ENCODE assay signal across 14 mouse cellular contexts in the genomic region with DNA sequence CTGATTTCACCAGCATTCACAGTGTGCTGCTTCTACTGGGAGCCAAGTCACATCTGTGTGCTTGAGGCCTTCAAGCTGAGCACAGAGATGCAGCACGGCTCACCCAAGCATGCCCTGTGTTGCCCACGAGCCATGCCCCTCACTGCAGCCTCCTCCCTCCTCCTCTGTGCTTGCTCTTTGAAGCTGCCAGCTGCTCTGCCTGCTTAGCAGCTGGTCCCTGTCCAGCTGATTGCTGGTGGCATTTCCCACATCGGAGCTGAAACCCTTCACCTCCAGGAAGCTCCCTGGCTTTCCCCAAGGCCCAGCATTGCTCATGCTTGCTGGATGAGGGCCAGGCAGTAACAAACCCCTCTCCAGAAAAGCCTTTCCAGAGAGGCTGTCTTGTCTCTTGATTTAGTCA. TPM values are rescaled to one million over a fixed set of nuclear protein-coding genes. Genes with fewer than 3 reads are reported as not detected.
A peak's percentile ranks its signal among the peaks of the same experiment; 100 is the strongest.
DNase-seq lines count a peak whose midpoint lies in the region; ATAC-seq and TF ChIP-seq lines count a peak whose summit lies in the region.
"Had no signal": no experiment of that assay in that cellular context is flagged by ENCODE, and none has a peak within 500 bp of the region (broad histone marks: within the 10 kb centered on the region; RNA-seq: fewer than 3 reads in every experiment).

No protein-coding gene starts in this region.

- peaks cover 8% of the 10 kb centered on the region for H3K4me1 ChIP-seq in lung, embryonic 14.5 days (ENCODE audit: insufficient read depth)
- peaks cover 5% of the 10 kb centered on the region for H3K4me1 ChIP-seq in neural tube, embryonic 14.5 days (ENCODE audit: control insufficient read depth, insufficient read depth, low read length)

- peak; percentile 10; the same call in 1 of the 2 replicates for ATAC-seq in lung, embryonic 14.5 days (ENCODE audit: insufficient read depth)
- ATAC-seq in neural tube, embryonic 14.5 days (ENCODE audit: low read depth) = peak; percentile 44; the same call in 1 of the 2 replicates
- ATAC-seq: lung, postnatal 0 days had no signal

- no peak overlapping the region for H3K27ac ChIP-seq in gastrocnemius, adult 2 months
- 0 out of 2 replicates have a peak overlapping the region, but pooled peaks have one; percentile 31 for H3K27ac ChIP-seq in lung, embryonic 14.5 days (ENCODE audit: low read depth)
- H3K27ac ChIP-seq in neural tube, embryonic 14.5 days (ENCODE audit: low read depth, low read length) = no peak overlapping the region
- H3K27ac ChIP-seq: embryonic facial prominence, embryonic 15.5 days; limb, embryonic 12.5 days had no signal

- no peak overlapping the region for H3K9ac ChIP-seq in lung, embryonic 14.5 days
- no peak overlapping the region for H3K9ac ChIP-seq in neural tube, embryonic 14.5 days (replicated peaks; ENCODE audit: low read depth, low read length)
- H3K9ac ChIP-seq: embryonic facial prominence, embryonic 15.5 days; heart, embryonic 12.5 days; limb, embryonic 12.5 days had no signal

- H3K4me2 ChIP-seq in lung, embryonic 14.5 days = no peak overlapping the region
- no peak overlapping the region for H3K4me2 ChIP-seq in neural tube, embryonic 14.5 days (ENCODE audit: low read depth, low read length)
- H3K4me2 ChIP-seq: embryonic facial prominence, embryonic 15.5 days; heart, embryonic 12.5 days; limb, embryonic 12.5 days had no signal

- 16% methylated on average over 3 of the region's 3 CpGs for WGBS in lung, embryonic 14.5 days
- WGBS in neural tube, embryonic 14.5 days = 22% methylated on average over 3 of the region's 3 CpGs

- DNase-seq in gastrocnemius, adult 2 months = peak; percentile 44
- DNase-seq in gastrocnemius, postnatal 36 days = no peak
- peak; percentile 55 for DNase-seq in lung, embryonic 14.5 days
- DNase-seq in lung, postnatal 14 days = no peak
- peak; percentile 52 for DNase-seq in adrenal gland, postnatal 25 days
- DNase-seq in layer of hippocampus, postnatal 36 days = no peak
- no peak for DNase-seq in cerebellum, adult 8-10 months
- DNase-seq: kidney, adult 11 months had no signal

- no peak overlapping the region for H3K4me3 ChIP-seq in gastrocnemius, adult 2 months
- no peak overlapping the region for H3K4me3 ChIP-seq in lung, embryonic 14.5 days (ENCODE audit: low read depth, low read length)
- no peak overlapping the region for H3K4me3 ChIP-seq in neural tube, embryonic 14.5 days (ENCODE audit: low read depth, low read length)
- H3K4me3 ChIP-seq: embryonic facial prominence, embryonic 15.5 days; heart, embryonic 12.5 days; limb, embryonic 12.5 days had no signal

- intact Hi-C loops in gastrocnemius, adult 2 months (cut with DNase I) = no loop called here
- intact Hi-C loops in gastrocnemius, postnatal 36 days (cut with DNase I) = no loop called here

- no peaks in the 10 kb centered on the region for H3K36me3 ChIP-seq in lung, embryonic 14.5 days (ENCODE audit: insufficient read depth)
- H3K36me3 ChIP-seq in neural tube, embryonic 14.5 days (ENCODE audit: control insufficient read depth, insufficient read depth, low read length) = no peaks in the 10 kb centered on the region
- H3K36me3 ChIP-seq: embryonic facial prominence, embryonic 15.5 days; heart, embryonic 12.5 days; limb, embryonic 12.5 days had no signal

- TF ChIP-seq CTCF in gastrocnemius, adult 2 months (IDR thresholded peaks at IDR 0.05) = no peak
- no peak for TF ChIP-seq CTCF in lung, embryonic 14.5 days (IDR thresholded peaks at IDR 0.05; ENCODE audit: low read depth)

- H3K27me3 ChIP-seq in lung, embryonic 14.5 days (ENCODE audit: insufficient read depth, low read length) = no peaks in the 10 kb centered on the region
- H3K27me3 ChIP-seq in neural tube, embryonic 14.5 days (ENCODE audit: control insufficient read depth, insufficient read depth, low read length) = no peaks in the 10 kb centered on the region
- H3K27me3 ChIP-seq: embryonic facial prominence, embryonic 15.5 days; limb, embryonic 12.5 days had no signal

- no peaks in the 10 kb centered on the region for H3K9me3 ChIP-seq in lung, embryonic 14.5 days (ENCODE audit: low read depth, low read length)
- H3K9me3 ChIP-seq in neural tube, embryonic 14.5 days (ENCODE audit: control insufficient read depth, low read length) = no peaks in the 10 kb centered on the region
- H3K9me3 ChIP-seq: embryonic facial prominence, embryonic 15.5 days; heart, embryonic 12.5 days; limb, embryonic 12.5 days had no signal

RNA-seq across cellular contexts. Expression of a gene that starts 22.4 kb away (rescaled TPM):
- total RNA-seq in gastrocnemius, adult 2 months (2021) = 10 to 100 TPM; 31.7 to 35.9 TPM
- total RNA-seq in gastrocnemius, postnatal 36 days (2021) = 10 to 100 TPM; 25.7 to 33.6 TPM
- polyA plus RNA-seq in lung, embryonic 14.5 days (2014; fragmentation: Nextera tagmentation; extraction: Ambion mirVana) = 0.36 and 0.65 TPM in 2 replicates
- 10.8 and 12.7 TPM in 2 replicates for total RNA-seq in adrenal gland, postnatal 25 days (2021)
- 29.7 and 33.1 TPM in 2 replicates for polyA plus RNA-seq in neural tube, embryonic 14.5 days (2014; fragmentation: Nextera tagmentation; extraction: Ambion mirVana)
- total RNA-seq in layer of hippocampus, postnatal 36 days (2021) = 100 to 1,000 TPM; 388 to 405 TPM
- total RNA-seq: neutrophil, adult 5-6 weeks had no signal

RNA-seq across cellular contexts. Expression of a gene that starts 37.6 kb away (rescaled TPM):
- total RNA-seq in gastrocnemius, adult 2 months (2021) = under 1 TPM; 0.56 to 0.75 TPM
- under 1 TPM; 0.48 to 0.54 TPM for total RNA-seq in gastrocnemius, postnatal 36 days (2021)
- polyA plus RNA-seq in lung, embryonic 14.5 days (2014; fragmentation: Nextera tagmentation; extraction: Ambion mirVana) = 0.86 and 0.88 TPM in 2 replicates
- total RNA-seq in adrenal gland, postnatal 25 days (2021) = 1.1 and 1.3 TPM in 2 replicates
- 0.72 and 1.1 TPM in 2 replicates for polyA plus RNA-seq in neural tube, embryonic 14.5 days (2014; fragmentation: Nextera tagmentation; extraction: Ambion mirVana)
- 1 to 10 TPM; 1.5 to 1.6 TPM for total RNA-seq in layer of hippocampus, postnatal 36 days (2021)

RNA-seq across cellular contexts. Expression of a gene that starts 58.4 kb away (rescaled TPM):
- not detected for total RNA-seq in gastrocnemius, adult 2 months (2021)
- total RNA-seq in gastrocnemius, postnatal 36 days (2021) = not detected
- not detected in 2 replicates for polyA plus RNA-seq in lung, embryonic 14.5 days (2014; fragmentation: Nextera tagmentation; extraction: Ambion mirVana)
- total RNA-seq in adrenal gland, postnatal 25 days (2021) = 0.18 TPM in 1 of 2 replicates, not detected in the other
- polyA plus RNA-seq in neural tube, embryonic 14.5 days (2014; fragmentation: Nextera tagmentation; extraction: Ambion mirVana) = 0.15 and 0.40 TPM in 2 replicates
- under 1 TPM; 0.61 to 0.95 TPM for total RNA-seq in layer of hippocampus, postnatal 36 days (2021)
- total RNA-seq: neutrophil, adult 5-6 weeks had no signal
- polyA plus RNA-seq: embryonic facial prominence, embryonic 15.5 days; heart, embryonic 12.5 days; limb, embryonic 12.5 days; lung, postnatal 0 days had no signal

Comparison
In these comparisons a context has a peak if more than half of its experiments do, and no peak if none do; other contexts are left out.
1. DNase-seq: peak in gastrocnemius, adult 2 months (single experiment), lung, embryonic 14.5 days (single experiment) and adrenal gland, postnatal 25 days (single experiment); none in gastrocnemius, postnatal 36 days (0 of 2), lung, postnatal 14 days (single experiment), layer of hippocampus, postnatal 36 days (0 of 2) and cerebellum, adult 8-10 months (single experiment).
2. RNA of a gene that starts 22.4 kb away (total RNA-seq): 388 to 405 TPM in layer of hippocampus, postnatal 36 days; 31.7 to 35.9 TPM in gastrocnemius, adult 2 months, 25.7 to 33.6 TPM in gastrocnemius, postnatal 36 days and 10.8 to 12.7 TPM in adrenal gland, postnatal 25 days; every median in the first group is over 10 times any median in the second.